Mouse (Mus musculus) mouse trophoblast stem cell (cell line): ENCODE data around the gene Myo18a.

Source experiments
- in situ Hi-C, 2 experiments: fragments of 300-500 bp; cut with MseI, MboI; formaldehyde crosslinking; loops; 2 replicates in 1 of 2; 3 replicates in 1 of 2; pipeline ENCODE4 v1.15.1; 2025

Myo18a gene

DNA sequence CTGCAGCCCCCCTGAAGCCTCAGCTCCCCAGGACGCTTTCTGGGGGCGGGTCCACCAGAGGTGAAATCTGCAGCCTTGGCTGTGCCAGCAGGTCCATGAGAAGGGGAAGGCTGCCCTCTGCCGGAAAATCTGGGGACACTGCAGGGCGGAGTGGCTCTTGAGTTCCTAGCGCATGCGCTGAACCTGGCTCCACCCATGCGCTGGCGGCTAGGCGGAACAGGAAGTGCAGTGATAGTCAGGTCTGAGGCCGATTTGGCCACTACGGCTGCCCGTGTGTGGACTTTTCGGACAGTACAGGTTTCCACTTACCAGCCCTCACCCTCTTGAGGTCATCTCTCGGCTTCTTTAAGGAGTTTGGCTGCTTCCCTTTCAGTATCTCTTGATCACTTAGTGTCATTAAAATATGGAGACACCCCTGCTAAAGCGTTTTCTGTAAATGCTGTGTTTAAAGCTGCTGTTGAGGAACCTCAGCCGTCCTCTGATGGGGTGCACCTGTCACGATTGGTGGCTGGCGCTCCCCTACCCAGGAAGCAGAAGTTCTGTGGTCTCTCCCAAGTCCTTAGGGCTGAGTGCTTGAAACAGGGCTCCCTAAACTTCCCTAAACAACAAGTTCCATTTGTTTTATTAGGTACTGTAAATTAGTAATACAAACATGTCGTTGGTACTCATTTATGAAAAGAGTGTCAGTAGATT, 30.3 kb downstream of the Myo18a start:
- in situ Hi-C loops: loop anchor here (5.0 kb wide), 2 partner anchors 41 to 56 kb away; no protein-coding TSS in a partner anchor

DNA sequence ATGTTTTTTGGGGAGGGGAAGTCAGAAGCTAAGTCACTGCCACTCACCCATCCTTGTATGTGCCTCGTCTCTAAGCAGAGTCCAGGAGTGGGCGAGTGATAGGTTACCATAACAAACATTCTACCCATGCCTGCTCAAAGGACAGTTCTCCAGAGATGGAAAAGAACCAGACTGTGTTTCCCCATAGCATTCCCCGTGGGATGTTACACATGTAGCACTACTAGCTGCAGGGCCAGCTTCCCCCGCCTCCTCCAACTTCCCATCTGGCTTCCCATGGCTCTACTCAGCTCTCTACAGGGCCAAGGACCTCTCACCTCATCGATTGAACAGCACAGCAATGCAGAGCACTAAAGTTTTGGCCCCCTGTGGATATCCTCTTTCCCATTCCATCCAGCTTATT, 32.2 kb downstream of the Myo18a start:
- in situ Hi-C loops: no loop called here

DNA sequence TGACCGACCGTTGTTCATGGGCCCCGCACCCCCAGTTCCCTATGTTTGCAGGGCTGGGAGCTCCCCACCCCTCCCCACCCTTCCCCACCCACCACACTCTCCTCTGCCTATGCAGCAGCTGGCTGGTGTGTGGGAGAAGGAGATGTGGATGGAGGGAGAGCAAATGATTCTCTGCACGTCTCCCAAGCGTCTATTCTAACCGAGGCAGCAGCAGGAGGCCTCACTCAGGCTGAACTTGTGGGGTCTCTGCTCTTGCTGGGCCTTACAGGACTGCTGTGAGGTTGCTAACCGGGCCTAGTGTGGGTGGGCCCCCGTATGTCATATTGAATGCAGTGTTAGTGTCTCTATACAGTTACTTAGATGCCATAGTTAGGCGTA, 37.4 kb downstream of the Myo18a start:
- in situ Hi-C loops: no loop called here

DNA sequence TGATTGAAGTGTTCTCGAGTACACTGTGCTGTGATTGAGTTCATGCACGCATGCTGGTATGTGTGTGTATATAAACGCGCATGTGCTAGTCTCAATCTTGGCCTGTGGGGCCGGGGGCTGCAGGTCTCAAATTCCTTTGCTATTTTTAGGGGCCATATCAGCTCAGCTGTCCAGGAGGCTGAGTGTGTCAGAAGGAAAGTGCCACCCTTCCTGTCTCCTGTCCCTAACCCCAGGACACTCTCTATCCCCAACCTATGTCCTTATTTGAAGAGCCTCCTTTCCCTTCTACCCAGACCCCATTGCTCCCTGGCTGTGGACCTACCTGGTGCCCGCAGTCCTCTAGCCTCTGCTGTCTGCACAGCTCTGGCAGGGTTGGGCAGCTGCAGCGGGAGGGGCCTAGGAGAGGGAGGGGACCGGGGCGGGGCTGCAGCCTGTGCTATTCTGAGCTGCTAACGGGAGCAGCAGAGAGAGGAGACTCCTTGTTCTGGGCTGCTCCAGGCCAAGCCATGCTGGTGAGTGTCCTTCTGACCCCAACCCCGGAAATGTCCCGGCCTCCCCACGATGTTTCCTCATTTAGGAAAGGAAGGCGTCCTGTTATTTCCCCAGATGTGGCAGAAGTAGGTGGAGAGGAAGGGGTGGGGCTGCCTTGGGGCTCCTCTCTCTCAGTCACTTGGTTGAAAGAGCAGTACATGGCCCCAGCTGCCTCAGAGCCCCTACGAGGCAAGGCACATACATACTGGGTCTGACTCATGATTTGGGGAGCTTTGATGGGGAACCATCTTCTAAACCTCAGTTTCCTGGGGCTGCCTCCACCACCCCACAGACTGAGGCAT, 38.0 kb downstream of the Myo18a start:
- in situ Hi-C loops: no loop called here

DNA sequence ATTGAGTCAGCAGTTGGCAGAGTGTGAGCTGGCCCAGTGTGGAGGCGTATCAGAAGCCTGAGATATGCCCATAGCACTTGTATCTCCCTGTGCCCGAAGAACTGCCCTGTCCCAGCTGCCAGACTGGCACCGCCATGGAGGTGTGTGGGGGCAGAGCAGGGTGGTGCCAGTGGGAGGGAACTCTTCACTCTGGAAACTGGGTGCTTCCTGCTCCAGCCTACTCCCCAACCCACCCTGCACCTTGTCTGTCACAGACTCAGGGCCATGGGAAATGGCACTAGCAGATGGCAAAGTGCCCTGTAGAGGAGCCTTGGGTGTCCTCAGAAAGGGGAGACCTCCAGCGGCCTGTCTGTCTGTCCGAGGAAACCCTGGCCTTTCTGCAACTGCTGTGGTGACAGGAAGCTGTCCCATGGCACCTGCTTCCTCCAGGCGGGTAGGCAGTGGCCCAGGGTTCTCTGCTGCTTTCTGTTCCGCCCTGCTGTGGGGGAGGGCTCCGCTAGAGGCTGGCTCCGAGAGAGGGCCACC, 39.4 kb downstream of the Myo18a start:
- in situ Hi-C loops: no loop called here

DNA sequence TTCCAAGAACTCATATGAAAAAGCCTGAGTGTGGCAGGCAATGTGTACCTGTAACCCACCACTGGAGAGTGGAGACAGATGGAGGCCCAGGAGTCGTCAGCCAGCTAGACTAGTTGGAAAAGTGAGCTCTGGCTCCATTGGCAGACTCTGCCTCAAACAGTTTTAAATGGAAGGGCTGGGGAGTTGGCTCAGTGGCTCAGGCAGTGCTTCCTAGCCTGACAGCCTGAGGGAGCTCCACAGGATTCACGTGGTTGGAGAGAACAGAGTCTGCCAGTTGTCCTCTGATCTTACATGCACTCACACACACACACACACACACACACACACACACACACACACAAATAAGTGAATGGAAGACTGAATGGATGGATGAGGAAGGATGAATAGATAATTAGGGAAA, 43.2 kb downstream of the Myo18a start:
- in situ Hi-C loops: no loop called here

DNA sequence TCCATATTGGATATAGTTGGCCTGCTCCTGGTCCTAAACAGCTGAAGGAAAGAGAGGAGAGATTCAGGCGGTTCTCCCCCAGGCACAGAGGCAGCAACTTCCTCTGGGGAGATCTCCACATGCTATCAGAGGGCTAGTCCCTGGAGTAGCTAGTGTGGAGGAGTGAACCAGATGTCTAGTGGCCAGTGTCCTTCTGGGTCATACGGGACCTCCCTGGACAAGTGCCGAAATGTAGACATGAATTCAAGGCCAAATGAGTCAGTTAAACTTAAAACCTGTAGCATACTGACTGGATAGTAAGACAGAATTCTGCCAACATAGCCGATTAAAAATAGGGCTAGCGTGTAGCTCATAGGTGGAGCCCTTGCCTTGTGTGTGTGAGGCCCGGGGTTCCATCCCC, 43.8 kb downstream of the Myo18a start:
- in situ Hi-C loops: no loop called here

DNA sequence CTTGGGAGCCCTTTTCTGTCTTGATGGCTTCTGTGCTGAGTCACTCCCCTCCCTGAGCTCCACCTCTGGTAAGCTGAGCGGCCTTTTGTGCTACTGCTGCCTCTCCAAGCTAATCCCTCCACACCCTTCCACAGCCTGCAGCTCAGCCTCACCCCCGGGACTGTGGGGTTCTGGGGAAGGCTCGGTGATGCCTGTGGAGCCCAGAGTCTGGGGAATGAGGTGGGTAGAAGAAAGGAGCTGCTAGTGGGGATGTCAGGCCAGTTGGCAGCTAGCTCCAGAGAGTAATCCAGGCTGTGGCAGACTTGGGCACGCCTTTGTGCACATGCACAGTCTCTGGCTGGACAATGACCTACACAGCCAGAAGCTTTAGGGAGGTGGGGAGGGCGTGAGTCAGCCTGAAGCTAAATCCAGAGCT, 45.0 kb downstream of the Myo18a start:
- in situ Hi-C loops: no loop called here

DNA sequence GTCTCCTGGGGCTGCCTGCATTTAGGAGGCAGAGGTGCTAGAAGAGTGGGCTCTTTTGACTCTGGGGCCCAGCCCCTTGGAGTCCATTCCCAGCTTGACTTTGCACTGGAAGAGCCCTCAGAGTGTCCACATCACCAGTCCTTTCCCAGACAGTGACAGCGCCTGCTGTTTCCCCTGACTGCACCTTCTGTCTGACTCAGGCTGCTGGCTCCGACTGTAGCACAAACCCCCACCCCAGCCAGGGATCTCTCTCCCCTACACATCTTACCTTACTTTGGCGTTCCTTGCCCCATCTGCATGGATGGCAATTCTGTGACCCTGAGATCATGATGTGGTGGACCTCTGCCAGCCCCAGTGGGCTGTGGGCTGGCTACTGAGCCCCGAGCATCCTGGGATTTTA, 46.2 kb downstream of the Myo18a start:
- in situ Hi-C loops: no loop called here

DNA sequence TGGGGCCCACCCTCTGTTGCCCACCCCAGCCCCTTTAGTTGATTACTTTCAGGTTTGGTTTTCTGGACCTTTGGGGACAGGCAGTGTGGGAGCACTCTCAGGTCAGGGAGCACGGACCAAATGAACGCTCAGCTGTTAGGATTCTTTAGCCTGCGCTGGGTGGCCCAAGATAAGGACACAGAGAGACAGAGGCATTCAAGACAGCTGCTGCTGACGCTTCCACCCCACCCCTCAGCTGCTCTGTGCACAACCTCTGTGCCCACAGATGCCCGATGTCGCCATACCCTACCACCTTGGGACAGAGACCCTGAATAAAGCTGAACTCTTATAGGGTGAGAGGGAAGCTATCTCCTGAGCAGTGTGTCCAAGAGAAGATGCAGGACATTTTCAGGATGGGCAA, 47.0 kb downstream of the Myo18a start:
- in situ Hi-C loops: loop anchor here in 1 of 2 experiments (5.0 kb wide), 1 partner anchor 68 kb away; no protein-coding TSS in a partner anchor

DNA sequence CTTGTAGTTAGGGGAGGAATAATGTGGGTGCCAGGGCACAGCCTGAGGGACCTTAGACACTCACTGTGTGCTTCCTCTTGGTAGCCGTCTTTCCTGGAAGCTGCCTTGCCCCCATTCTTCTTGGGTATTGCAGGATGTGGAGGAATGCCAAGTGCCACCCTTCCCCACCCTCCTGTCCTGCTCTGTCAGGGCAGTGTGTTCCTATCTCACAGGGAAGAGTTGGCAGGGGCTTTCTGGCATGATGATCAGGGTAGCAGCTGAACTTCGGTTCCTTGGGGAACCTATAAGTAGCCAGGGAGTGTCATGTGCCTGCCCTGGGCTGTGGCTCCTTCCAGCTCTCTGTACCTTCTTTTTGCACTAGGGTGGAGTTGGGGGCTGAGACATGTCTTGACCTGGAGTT, 50.9 kb downstream of the Myo18a start:
- in situ Hi-C loops: loop anchor here in 1 of 2 experiments (5.0 kb wide), 1 partner anchor 72 kb away; no protein-coding TSS in a partner anchor

DNA sequence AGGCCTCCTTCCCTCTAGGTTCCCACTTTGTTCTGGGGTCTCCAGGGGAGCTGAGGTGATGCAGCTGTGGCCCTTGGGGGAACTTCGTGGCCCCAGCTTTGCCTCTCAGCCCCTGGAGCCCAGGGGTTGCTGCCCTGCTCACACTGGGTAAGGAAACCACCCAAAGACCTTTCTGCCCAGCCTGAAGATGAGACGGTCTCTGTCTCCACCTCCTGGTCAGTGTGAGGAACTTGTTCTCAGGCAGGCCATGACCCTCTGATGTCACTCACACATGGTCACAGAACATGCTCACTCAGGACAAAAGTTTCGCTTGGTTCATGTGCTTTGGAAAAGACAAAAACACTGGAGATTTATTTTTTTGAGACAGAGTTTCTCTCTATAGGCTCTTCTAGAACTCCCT, 53.0 kb downstream of the Myo18a start:
- in situ Hi-C loops: no loop called here

DNA sequence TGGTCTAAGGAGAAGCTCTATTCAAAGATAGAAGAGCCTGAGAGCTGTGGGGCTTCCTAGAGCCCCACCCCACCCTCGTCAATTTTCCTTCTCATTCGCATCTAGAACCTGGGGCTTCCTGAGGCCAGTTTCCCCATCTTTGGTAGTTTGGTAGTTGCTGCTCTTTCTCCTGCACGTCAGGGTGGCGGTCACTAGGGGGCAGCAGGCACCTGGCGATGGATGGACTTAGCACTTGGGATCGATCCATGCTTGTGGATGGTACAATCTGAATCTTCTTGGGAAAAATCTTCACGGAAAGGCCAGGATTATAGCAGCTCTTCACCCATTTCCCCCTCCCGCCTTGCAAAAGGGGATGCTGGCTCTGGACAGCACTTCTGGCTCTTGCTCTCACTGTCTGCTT, 58.6 kb downstream of the Myo18a start:
- in situ Hi-C loops: no loop called here

DNA sequence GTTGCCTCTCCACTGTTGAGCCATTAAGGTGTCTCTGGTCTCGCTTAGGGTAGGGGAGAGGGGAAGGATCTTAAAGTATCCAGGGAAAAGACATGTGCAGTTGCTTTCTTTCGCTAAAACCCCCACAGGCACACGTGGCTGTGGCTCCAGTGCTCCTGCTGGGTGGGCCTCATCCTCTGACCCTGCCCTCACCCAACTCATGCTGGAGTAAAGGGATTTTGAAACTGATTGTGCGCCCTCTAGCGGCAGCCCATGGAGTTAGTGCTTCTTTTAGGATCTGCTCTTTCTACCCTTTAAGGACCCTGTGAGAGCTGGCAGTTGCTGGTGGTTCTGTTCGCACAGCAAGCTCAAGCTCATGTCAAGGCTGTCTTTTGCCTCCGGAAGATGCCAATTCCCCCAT, 59.7 kb downstream of the Myo18a start:
- in situ Hi-C loops: no loop called here

DNA sequence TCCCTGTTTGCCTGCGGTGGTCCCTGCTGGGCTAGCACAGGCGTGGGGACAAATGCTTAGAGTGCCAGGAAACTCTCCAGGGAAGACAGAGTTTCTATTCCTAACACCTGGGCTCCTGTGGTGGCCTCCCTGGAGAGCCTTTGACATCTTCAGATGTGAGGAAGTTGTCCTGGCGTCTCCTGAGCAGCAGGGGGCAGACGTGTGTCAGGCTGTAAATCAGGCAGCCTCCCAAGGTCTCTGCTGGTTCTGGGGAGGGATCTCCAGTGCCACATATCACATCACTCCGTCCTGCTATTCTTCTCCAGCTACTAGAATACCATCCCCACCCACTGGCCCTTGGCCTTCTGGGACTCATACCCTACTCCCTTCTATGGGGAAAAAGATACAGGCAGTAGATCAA, 62.8 kb downstream of the Myo18a start:
- in situ Hi-C loops: loop anchor here (5.0 kb wide), 1 partner anchor 141 kb away; no protein-coding TSS in a partner anchor

DNA sequence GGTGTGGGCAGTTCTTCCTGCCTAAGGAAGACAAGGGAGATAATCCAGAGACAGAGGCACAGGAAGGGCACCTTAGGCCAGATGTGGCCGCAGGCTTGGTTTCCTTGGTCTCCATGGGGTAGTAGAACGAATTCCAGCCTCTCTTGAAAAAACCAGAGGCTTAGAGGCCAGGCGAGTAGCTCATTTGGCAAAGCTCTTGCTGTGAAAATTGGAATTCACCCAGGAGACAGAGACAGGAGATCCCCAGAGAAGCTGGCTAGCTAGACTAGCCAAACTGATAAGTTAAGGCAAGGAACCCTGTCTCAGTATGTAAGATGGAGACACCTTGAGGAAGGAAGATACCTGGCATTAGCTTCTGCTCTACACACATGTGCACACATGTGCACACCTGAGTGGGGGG, 63.3 kb downstream of the Myo18a start:
- in situ Hi-C loops: loop anchor here (5.0 kb wide), 1 partner anchor 141 kb away; no protein-coding TSS in a partner anchor

DNA sequence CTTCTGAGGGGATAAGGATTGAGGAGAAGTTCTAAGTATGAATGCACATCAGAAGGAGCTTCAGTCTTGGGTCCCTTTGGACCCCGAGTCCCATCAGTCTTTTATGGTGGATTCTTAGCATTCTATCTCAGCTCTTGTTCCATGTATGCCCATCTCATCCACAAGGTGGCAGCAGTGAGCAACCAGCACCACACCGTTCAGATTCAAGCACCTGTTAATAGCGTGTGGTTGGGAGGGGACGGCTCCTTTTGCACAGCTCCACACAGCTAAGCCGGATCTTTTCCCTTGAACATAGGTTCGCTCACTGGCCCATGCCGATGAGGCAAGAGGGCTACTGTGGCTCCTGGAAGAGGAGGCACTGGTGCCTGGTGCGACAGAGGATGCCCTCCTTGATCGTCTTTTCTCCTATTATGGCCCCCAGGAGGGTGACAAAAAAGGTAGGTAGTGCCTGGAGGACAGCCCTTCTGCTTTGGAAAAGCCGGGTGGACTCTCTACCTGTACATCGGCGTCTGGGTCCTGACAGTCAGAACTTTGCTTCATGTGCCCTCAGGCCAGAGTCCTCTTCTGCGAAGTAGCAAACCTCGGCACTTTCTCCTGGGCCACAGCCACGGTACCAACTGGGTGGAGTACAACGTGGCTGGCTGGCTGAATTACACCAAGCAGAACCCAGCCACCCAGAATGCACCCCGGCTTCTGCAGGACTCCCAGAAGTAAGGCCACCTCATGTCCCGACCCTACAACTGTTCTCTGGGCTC, 64.4 kb downstream of the Myo18a start:
- in situ Hi-C loops: loop anchor here (5.0 kb wide), 1 partner anchor 140 kb away; no protein-coding TSS in a partner anchor

DNA sequence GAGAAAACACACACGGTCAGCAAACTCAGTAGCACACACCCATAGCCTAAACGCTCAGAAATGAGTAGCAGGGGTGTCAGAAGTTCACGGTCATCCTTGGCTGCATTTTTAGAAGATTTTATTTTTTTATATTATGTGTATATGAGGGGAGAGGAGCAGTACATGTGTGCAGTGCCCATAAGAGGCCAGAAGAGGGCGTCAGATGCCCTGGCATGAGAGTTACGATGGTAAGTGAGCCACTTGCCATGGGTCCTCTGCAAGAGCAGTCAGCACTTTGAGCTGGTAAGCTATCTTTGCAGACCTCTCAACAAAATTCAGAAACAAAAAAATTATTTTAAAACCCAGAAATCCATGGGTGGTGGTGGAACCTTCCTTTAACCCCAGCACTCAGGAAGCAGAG, 65.1 kb downstream of the Myo18a start:
- in situ Hi-C loops: loop anchor here (5.0 kb wide), 1 partner anchor 139 kb away; no protein-coding TSS in a partner anchor

DNA sequence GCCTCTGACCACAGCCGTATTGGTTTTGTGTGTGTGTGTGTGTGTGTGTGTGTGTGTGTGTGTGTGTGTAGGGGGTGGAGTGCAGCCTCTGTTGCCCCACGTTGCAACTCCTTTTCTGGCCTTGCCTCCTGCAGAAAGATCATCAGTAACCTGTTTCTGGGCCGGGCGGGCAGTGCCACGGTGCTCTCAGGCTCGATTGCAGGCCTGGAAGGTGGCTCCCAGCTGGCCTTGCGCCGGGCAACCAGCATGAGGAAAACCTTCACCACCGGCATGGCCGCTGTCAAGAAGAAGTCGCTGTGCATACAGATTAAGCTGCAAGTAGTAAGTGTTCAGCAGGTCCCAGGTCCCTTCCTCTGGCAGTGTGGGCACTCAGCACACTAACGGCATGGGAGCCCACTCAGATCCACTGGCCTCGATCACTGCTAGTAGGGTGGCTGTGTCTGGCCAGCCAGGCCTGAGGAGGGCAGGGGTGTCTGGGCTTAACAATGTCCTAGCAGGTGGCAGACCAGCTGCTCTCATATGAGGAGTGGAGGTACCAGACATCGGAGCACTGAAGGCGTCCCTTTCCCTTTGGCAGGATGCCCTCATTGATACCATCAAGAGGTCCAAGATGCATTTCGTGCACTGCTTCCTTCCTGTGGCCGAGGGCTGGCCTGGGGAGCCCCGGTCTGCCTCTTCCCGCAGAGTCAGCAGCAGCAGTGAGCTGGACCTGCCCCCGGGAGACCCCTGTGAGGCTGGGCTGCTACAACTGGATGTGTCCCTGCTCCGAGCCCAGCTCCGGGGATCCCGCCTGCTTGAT, 66.2 kb downstream of the Myo18a start:
- in situ Hi-C loops: loop anchor here (5.0 kb wide), 1 partner anchor 138 kb away; no protein-coding TSS in a partner anchor

DNA sequence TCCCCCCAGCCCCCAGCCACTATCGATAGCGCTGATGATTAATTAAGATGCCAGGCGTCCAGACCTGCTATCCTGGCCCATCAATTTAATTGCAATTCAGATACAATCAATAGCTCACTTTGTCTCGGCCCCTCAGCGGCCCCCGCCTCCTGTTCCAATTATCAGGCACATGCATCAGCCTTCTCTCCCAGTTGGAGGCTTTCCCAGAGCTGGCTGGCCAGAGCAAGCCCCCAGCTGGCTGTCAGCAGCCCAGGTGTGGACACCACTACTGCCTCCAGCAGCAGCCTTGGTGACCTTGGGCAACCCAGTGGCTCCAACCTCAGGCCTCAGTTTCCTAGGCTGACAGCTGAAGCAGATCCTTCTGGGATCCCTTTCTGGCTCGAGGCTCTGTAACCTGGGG, 67.8 kb downstream of the Myo18a start:
- in situ Hi-C loops: no loop called here

DNA sequence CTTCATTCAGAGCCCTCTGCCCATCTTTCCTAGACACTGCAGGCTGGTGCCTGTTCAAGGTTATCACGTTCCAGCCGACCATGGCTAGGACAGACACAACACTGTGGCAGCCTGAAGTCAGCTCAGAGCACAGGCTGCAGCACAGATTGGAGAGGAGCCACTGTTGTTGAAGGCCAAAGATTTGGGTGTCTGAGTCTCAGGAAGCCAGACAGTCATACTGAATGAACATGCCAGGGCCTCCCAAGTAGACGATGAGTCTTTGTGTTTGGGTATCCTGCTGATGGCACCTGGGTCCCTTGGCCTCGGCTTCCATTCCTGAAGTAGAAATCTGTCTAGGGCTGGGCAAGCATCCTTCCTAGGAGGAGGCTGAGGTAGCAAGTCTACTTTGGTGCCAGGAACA, 69.5 kb downstream of the Myo18a start:
- in situ Hi-C loops: no loop called here
